Mouse (Mus musculus): ENCODE measurements around the gene Cope. TPM values are rescaled to one million over a fixed set of nuclear protein-coding genes. Genes with fewer than 3 reads are reported as not detected.

The Cope gene
- total and polyA plus RNA-seq, 3 experiments, result 134 to 243 (median 191) TPM

GRCm38 (mm10) chr8:70343076-70343475 lies 40.8 kb downstream of the Cope start:
- DNase-seq (ENCODE audit: extremely low read depth), result no peak
- Histone ChIP-seq H3K27me3 (replicated peaks) (no peaks in the 10 kb centered on the region), H3K4me3 (replicated peaks in 1 of 3; ENCODE audit: low read depth in 2 of 3, low read length in 2 of 3, poor library complexity in 1 of 3) (no peak overlapping the region), H3K79me2 (replicated peaks; ENCODE audit: control insufficient read depth, extremely low read depth, insufficient read depth, poor library complexity, severe bottlenecking) (peaks cover 44% of the 10 kb centered on the region), H3K4me1 (ENCODE audit: control insufficient read depth in 1 of 2, insufficient read depth in 2 of 2) (peaks cover 8 to 23% of the 10 kb centered on the region in 2 experiments), H3K9me3 (replicated peaks; ENCODE audit: low read length) (no peaks in the 10 kb centered on the region), H3K27ac (ENCODE audit: insufficient read depth, low read depth) (no peak overlapping the region), H3K36me3 (replicated peaks in 1 of 2; ENCODE audit: control insufficient read depth in 1 of 2, insufficient read depth in 1 of 2, low read length in 1 of 2) (peaks cover 72 to 95% of the 10 kb centered on the region in 2 experiments), H3K9ac (ENCODE audit: insufficient read depth, low read depth) (no peak overlapping the region), H3K4me2 (ENCODE audit: insufficient read depth, low read depth, poor library complexity, severe bottlenecking) (no peak overlapping the region)
- in situ Hi-C loops (cut with MboI; ENCODE audit: low pct_ligation_motif_present, low pct_unique_long_range_greater_than_20kb, low sequenced_read_pairs), result no loop called here
- dilution Hi-C loops (cut with MboI; ENCODE audit: extremely low pct_ligation_motif_present, extremely low pct_unique_long_range_greater_than_20kb, low sequenced_read_pairs), result no loop called here
- TF ChIP-seq MYC (IDR thresholded peaks at IDR 0.05; ENCODE audit: low read depth, low read length), result no peak
- no peak for TF ChIP-seq ELF1 (IDR thresholded peaks at IDR 0.05; ENCODE audit: low read depth, low read length)
- TF ChIP-seq MXI1 (IDR thresholded peaks at IDR 0.05; ENCODE audit: low read depth, low read length), result no peak
- no peak for TF ChIP-seq RAD21 (IDR thresholded peaks at IDR 0.05; ENCODE audit: low read depth, low read length)
- TF ChIP-seq SMC3 (IDR thresholded peaks at IDR 0.05; ENCODE audit: low read depth, low read length), result no peak
- no peak for TF ChIP-seq HCFC1 (IDR thresholded peaks at IDR 0.05; ENCODE audit: low read depth, low read length)
- no peak for TF ChIP-seq RCOR1 (conservative IDR thresholded peaks at IDR 0.05; ENCODE audit: low read depth, low read length)
- no peak for TF ChIP-seq JUN (IDR thresholded peaks at IDR 0.05; ENCODE audit: insufficient read depth, low read depth, low read length)
- TF ChIP-seq ZKSCAN1 (IDR thresholded peaks at IDR 0.05; ENCODE audit: borderline replicate concordance, low read depth, low read length), result no peak
- TF ChIP-seq E2F4 (IDR thresholded peaks at IDR 0.05; ENCODE audit: insufficient replicate concordance, low read depth, low read length), result no peak
- no peak for TF ChIP-seq ZNF384 (IDR thresholded peaks at IDR 0.05; ENCODE audit: low read depth, low read length)
- TF ChIP-seq BHLHE40 (IDR thresholded peaks at IDR 0.05; ENCODE audit: low read depth, low read length), result no peak
- TF ChIP-seq MAFK (IDR thresholded peaks at IDR 0.05; ENCODE audit: insufficient replicate concordance, low read length), result no peak
- no peak for TF ChIP-seq MEF2A (IDR thresholded peaks at IDR 0.05; ENCODE audit: borderline replicate concordance, low read depth, low read length)
- TF ChIP-seq GABPA (IDR thresholded peaks at IDR 0.05; ENCODE audit: insufficient replicate concordance, low read depth, low read length), result no peak
- TF ChIP-seq POLR2AphosphoS2 (IDR thresholded peaks at IDR 0.05; ENCODE audit: low read depth, low read length), result no peak
- no peak for TF ChIP-seq KAT2A (IDR thresholded peaks at IDR 0.05; ENCODE audit: insufficient replicate concordance, low read length)
- TF ChIP-seq USF2 (conservative IDR thresholded peaks at IDR 0.05; ENCODE audit: low read depth, low read length), result no peak

DNA sequence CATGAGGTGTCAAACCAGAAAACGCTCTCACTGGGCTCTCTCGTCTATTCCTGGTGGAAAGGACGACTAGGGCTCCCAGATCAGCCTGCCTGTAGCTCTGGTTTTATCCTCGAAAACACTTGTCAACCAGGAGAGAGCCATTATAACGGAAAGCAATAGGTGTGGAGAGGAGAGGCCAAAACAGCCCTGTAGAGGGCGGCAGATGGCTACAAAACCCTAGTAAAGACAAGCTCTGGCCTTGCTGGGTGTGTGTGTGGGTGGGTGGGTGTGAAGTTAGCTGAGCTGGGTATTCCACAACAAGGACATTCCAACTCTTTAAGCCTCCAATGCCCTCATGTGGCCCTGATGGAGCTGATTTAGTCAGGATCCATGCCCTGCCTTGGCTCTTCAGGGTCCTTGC lies 41.4 kb downstream of the Cope start:
- Histone ChIP-seq H3K4me1 (ENCODE audit: control insufficient read depth in 1 of 2, insufficient read depth in 2 of 2) (peaks cover 14 to 29% of the 10 kb centered on the region in 2 experiments), H3K79me2 (replicated peaks; ENCODE audit: control insufficient read depth, extremely low read depth, insufficient read depth, poor library complexity, severe bottlenecking) (peaks cover 50% of the 10 kb centered on the region), H3K4me3 (replicated peaks in 1 of 3; ENCODE audit: low read depth in 2 of 3, low read length in 2 of 3, poor library complexity in 1 of 3) (no peak overlapping the region), H3K4me2 (ENCODE audit: insufficient read depth, low read depth, poor library complexity, severe bottlenecking) (no peak overlapping the region), H3K36me3 (replicated peaks in 1 of 2; ENCODE audit: control insufficient read depth in 1 of 2, insufficient read depth in 1 of 2, low read length in 1 of 2) (peaks cover 71 to 95% of the 10 kb centered on the region in 2 experiments), H3K27me3 (replicated peaks) (no peaks in the 10 kb centered on the region), H3K27ac (ENCODE audit: insufficient read depth, low read depth) (no peak overlapping the region), H3K9me3 (replicated peaks; ENCODE audit: low read length) (no peaks in the 10 kb centered on the region), H3K9ac (ENCODE audit: insufficient read depth, low read depth) (no peak overlapping the region)
- peak; percentile 35 for DNase-seq (ENCODE audit: extremely low read depth)
- dilution Hi-C loops (cut with MboI; ENCODE audit: extremely low pct_ligation_motif_present, extremely low pct_unique_long_range_greater_than_20kb, low sequenced_read_pairs) (no loop called here), in situ Hi-C loops (cut with MboI; ENCODE audit: low pct_ligation_motif_present, low pct_unique_long_range_greater_than_20kb, low sequenced_read_pairs) (no loop called here)
- TF ChIP-seq USF2 (conservative IDR thresholded peaks at IDR 0.05; ENCODE audit: low read depth, low read length) (no peak), MYC (IDR thresholded peaks at IDR 0.05; ENCODE audit: low read depth, low read length) (no peak), PAX5 (IDR thresholded peaks at IDR 0.05; ENCODE audit: low read length) (no peak), RAD21 (IDR thresholded peaks at IDR 0.05; ENCODE audit: low read depth, low read length) (peak; percentile 55), UBTF (IDR thresholded peaks at IDR 0.05; ENCODE audit: low read depth, low read length) (no peak), POLR2A (IDR thresholded peaks at IDR 0.05; ENCODE audit: low read depth, low read length) (no peak), ETS1 (conservative IDR thresholded peaks at IDR 0.05; ENCODE audit: low read depth, low read length) (no peak), MAFK (IDR thresholded peaks at IDR 0.05; ENCODE audit: insufficient replicate concordance, low read length) (no peak), RCOR1 (conservative IDR thresholded peaks at IDR 0.05; ENCODE audit: low read depth, low read length) (no peak), JUND (conservative IDR thresholded peaks at IDR 0.05; ENCODE audit: low read depth, low read length) (no peak), ELF1 (IDR thresholded peaks at IDR 0.05; ENCODE audit: low read depth, low read length) (no peak), IRF4 (IDR thresholded peaks at IDR 0.05; ENCODE audit: low read depth, low read length) (no peak), SMC3 (IDR thresholded peaks at IDR 0.05; ENCODE audit: low read depth, low read length) (peak; percentile 35; the same call in 1 of the 2 replicates), E2F4 (IDR thresholded peaks at IDR 0.05; ENCODE audit: insufficient replicate concordance, low read depth, low read length) (no peak), USF1 (IDR thresholded peaks at IDR 0.05; ENCODE audit: low read depth, low read length) (no peak), BHLHE40 (IDR thresholded peaks at IDR 0.05; ENCODE audit: low read depth, low read length) (no peak), GABPA (IDR thresholded peaks at IDR 0.05; ENCODE audit: insufficient replicate concordance, low read depth, low read length) (no peak), CTCF (conservative IDR thresholded peaks at IDR 0.05 in 1 of 2, IDR thresholded peaks at IDR 0.05 in 1 of 2; ENCODE audit: low read depth in 2 of 2, low read length in 2 of 2) (peak in 1 of 2 experiments; percentile 65; a peak in 2 of 4 replicates), ZC3H11A (IDR thresholded peaks at IDR 0.05; ENCODE audit: low read depth, low read length) (no peak), ZNF384 (IDR thresholded peaks at IDR 0.05; ENCODE audit: low read depth, low read length) (no peak), TBP (conservative IDR thresholded peaks at IDR 0.05; ENCODE audit: low read depth, low read length) (no peak), NRF1 (IDR thresholded peaks at IDR 0.05; ENCODE audit: low read depth, low read length) (no peak)
